Mouse (Mus musculus) spleen, adult 2 months (tissue): ENCODE measurements around the gene Pcgf5.

Experiments used
- CTCF ChIP-seq: fragments of 200-500 bp; IDR thresholded peaks from 2 replicates; pipeline ENCODE4 v1.5.1; 2011; ENCODE audit warnings: mild to moderate bottlenecking, inconsistent platforms; ENCODE audit not compliant: insufficient read depth, insufficient read length, insufficient replicate concordance; ENCODE audit errors: extremely low read depth
- POLR2A ChIP-seq: fragments of 200-500 bp; IDR thresholded peaks from 2 replicates; pipeline ENCODE4 v1.6.1; 2011; ENCODE audit warnings: low read depth, low read length, inconsistent platforms

GRCm38 (mm10) chr19:36497744-36498143 lies 149.6 kb downstream of the Pcgf5 start:
- TF ChIP-seq POLR2A = no peak
- no peak for TF ChIP-seq CTCF
